Mouse (Mus musculus) kidney, postnatal 10 days (tissue): ENCODE measurements at regions not wholly inside any gene's neighbourhood (a gene's known extent, or its start where the extent isn't known, plus 50 kb on each side); places are given as distances from the start of the nearest gene placed in this dataset.
A peak's percentile ranks its signal among the peaks of the same experiment; 100 is the strongest.
"Not testable (repeated sequence)": the region's sequence is repeated elsewhere in the genome, so short reads cannot be mapped to it uniquely, and the experiment has no call there.

Experiments
- DNase-seq: peaks from one replicate; pipeline ENCODE4 v3.0.0; 2021; ENCODE audit warnings: mixed read lengths

GRCm38 (mm10) chr7:111969198-111969887, 54.0 kb upstream of the Usp47 start:
- peak; percentile 86 for DNase-seq

DNA sequence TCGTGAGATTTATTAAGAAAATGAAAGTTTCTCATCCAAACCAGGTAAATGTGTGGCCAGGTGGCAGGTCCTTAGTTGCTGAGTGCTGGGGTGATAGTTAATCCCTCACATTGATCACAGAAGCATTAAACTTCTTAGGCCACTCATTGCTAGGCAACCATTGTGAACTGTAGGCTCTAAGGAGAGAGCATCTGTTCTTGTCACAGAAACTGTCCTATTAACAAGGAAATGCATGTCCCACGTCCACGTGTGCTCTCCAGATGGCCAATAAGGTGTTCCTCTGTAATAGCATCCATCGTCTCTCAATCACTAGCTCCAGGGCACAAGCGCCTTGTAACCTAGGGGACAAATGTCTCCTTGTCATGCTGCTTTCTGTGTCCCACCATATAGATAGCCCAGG, 55.0 kb upstream of the Usp47 start:
- no peak for DNase-seq

GRCm38 (mm10) chr7:111966716-111967115, 56.6 kb upstream of the Usp47 start:
- no peak for DNase-seq

GRCm38 (mm10) chr7:111963969-111964368, 59.3 kb upstream of the Usp47 start:
- no peak for DNase-seq

GRCm38 (mm10) chr7:111959977-111960376, 63.3 kb upstream of the Usp47 start:
- no peak for DNase-seq

- no peak for DNase-seq
Observed at GRCm38 (mm10) chr7:111956671-111957070, 66.6 kb upstream of the Usp47 start.

GRCm38 (mm10) chr7:111939631-111940030, 83.7 kb upstream of the Usp47 start:
- peak; percentile 17 for DNase-seq

DNA sequence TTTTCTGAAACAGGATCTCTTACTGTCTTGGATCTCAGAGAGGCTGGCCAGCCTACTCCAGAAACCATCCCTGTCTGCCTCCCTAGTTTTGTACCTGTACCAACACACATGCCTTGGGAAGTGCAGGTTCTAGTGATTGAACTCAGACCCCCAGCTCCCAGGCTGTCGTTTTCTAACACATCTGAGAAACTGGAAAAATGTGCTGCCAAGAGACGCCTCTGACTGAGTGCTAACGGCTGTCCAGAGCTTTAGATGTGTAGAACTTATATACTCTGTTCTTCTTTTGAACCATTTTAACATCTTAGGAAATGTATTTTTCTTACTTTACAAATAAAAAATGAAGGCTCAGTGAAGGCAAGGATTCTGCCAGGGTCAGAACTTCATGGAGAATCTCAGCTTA, 85.8 kb upstream of the Usp47 start:
- DNase-seq, result no peak

GRCm38 (mm10) chr7:111937102-111937501, 86.2 kb upstream of the Usp47 start:
- no peak for DNase-seq

- DNase-seq, result peak; percentile 16
Observed at GRCm38 (mm10) chr7:111932725-111933124, 90.6 kb upstream of the Usp47 start.

DNA sequence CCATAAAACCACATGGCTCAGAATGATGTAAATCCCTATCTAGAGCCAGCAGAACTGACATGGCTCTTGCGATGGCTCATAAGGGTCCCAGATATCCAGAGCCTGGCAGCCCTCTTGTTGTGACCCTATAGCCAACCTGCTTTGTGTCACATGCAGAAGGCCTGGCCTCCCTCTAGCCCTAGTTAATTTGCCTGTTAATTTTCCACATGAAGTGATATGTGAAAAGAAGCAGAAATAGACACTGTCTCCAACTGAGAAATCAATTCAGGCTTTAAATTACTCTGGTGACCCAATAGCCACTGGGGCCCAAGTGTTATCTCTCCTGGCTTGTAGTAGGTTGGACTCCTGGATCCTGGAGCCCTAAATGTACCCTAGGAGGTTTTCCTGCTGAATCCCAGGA, 103.3 kb upstream of the Usp47 start:
- no peak for DNase-seq

- no peak for DNase-seq
Observed at GRCm38 (mm10) chr7:111903741-111904231, 119.5 kb upstream of the Usp47 start.

GRCm38 (mm10) chr7:111897016-111897415, 117.2 kb upstream of the Galnt18 start:
- no peak for DNase-seq

GRCm38 (mm10) chr7:111896255-111896654, 116.5 kb upstream of the Galnt18 start:
- peak; percentile 30 for DNase-seq

- DNase-seq, result no peak
Observed at GRCm38 (mm10) chr7:111882991-111883390, 103.2 kb upstream of the Galnt18 start.

- no peak for DNase-seq
Observed at GRCm38 (mm10) chr7:111880067-111880675, 100.4 kb upstream of the Galnt18 start.

- DNase-seq, result no peak
Observed at GRCm38 (mm10) chr7:111877591-111877990, 97.8 kb upstream of the Galnt18 start.

DNA sequence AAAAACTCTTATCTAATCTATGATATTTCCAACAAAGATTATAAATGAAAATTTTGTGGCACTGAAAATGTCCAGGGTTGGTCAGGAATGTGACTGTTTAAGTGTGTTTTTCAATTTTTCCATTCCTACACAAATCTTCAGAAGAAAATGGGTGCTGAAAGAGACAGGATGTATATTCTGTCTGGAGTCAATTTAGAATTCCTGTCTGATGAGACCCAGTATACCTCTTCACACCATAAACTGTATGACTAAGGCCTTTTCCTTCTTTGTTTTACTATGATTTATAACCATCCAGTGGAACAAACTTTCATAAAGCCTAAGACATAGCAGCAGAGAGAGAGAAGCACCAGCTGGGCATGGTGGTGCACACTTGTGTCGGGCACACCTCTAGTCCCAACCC, 96.2 kb upstream of the Galnt18 start:
- no peak for DNase-seq

DNA sequence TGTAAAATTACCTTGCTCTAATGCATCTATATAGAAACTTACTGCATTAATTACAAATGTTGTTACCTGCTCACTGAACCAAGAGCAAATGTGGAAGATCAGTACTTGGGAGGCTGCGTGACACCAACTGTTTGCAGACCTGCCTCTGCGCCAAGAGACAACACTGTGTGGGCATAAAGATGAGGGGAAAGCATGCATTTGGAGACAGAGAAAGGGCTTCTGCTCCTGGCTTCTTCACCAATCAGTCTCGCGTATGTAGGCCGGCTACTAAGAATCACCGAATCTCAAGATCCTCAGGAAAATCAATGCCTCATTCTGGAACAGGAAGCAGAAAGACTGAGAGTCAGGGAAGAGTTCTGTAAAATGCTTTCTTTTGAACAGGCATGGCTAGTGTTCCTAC, 89.6 kb upstream of the Galnt18 start:
- DNase-seq, result no peak

- no peak for DNase-seq
Observed at GRCm38 (mm10) chr7:111863035-111863434, 83.3 kb upstream of the Galnt18 start.

GRCm38 (mm10) chr7:111858291-111858690, 78.5 kb upstream of the Galnt18 start:
- not testable (repeated sequence) for DNase-seq

- DNase-seq, result no peak
Observed at GRCm38 (mm10) chr7:111856977-111857376, 77.2 kb upstream of the Galnt18 start.

GRCm38 (mm10) chr7:111855309-111855708, 75.5 kb upstream of the Galnt18 start:
- no peak for DNase-seq

DNA sequence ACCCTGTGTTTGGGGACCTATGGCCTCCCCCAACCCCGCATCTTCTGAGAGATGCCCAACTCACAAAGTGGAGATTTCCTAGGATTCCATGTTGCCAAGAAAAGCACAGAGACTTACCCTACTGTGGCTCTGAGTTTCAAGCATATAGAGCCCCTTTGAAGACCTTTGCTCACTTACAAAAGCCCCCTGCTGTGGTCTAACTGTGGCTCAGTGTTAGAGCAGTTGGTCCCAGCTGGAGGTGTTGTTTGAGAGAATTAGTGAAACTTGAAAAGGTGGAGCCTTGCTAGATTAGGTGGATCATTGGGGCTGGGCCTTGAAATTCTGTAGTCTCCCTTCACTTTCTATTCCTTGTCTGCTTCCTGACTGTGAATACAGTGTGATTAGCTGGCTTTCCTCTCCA, 66.6 kb upstream of the Galnt18 start:
- DNase-seq, result no peak

DNA sequence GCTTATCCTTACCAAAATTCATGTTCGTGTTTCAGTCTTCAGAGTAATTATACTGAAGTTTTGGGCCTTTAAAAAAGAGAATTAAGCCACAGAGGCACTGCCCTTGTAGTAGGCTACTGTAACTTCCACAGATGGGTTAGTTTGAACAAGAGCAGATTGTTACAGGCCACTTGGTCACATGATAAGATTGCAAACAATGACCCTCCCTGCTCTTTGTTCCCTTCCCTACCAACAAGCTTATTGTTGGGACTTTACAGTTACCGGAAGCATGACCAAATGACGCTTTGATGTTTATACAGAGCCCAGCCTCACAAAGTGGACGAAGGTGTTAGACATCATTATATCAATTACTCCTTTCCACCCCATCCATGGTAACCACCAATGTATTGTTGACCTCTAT, 63.9 kb upstream of the Galnt18 start:
- no peak for DNase-seq
